Mouse (Mus musculus) forebrain, postnatal 0 days (tissue): ENCODE measurements around the gene Mamdc2. TPM values are rescaled to one million over a fixed set of nuclear protein-coding genes. Genes with fewer than 3 reads are reported as not detected.

Experiments
- ATAC-seq: fragments of 200-750 bp; cut with Nextera tagmentation; 2 replicates; pipeline ENCODE4 v1.8.0; 2017; ENCODE audit warnings: mild to moderate bottlenecking, moderate library complexity
- DNase-seq: peaks from one replicate; pipeline ENCODE4 v3.0.0-alpha.2; 2015
- H3K27ac ChIP-seq: fragments of 300-500 bp; sonication (generic); 2 replicates; pipeline ENCODE4 v1.5.1; 2014; ENCODE audit warnings: low read depth, mild to moderate bottlenecking, antibody characterized with exemption, low read length, moderate library complexity, mixed read lengths
- H3K27me3 ChIP-seq: fragments of 300-500 bp; sonication (generic); 2 replicates; pipeline ENCODE4 v1.6.1; 2014; ENCODE audit warnings: mild to moderate bottlenecking, low read length, mixed read lengths; ENCODE audit not compliant: insufficient read depth
- H3K36me3 ChIP-seq: fragments of 300-500 bp; sonication (generic); 2 replicates; pipeline ENCODE4 v1.6.1; 2014; ENCODE audit warnings: mild to moderate bottlenecking, moderate library complexity; ENCODE audit not compliant: insufficient read depth
- H3K4me1 ChIP-seq: fragments of 300-500 bp; sonication (generic); 2 replicates; pipeline ENCODE4 v1.6.1; 2014; ENCODE audit warnings: antibody characterized with exemption; ENCODE audit not compliant: insufficient read depth
- H3K4me2 ChIP-seq: fragments of 300-500 bp; sonication (generic); 2 replicates; pipeline ENCODE4 v1.6.1; 2014; ENCODE audit warnings: low read depth, mild to moderate bottlenecking, moderate library complexity
- H3K4me3 ChIP-seq: fragments of 300-500 bp; sonication (generic); 2 replicates; pipeline ENCODE4 v1.5.1; 2014; ENCODE audit warnings: low read depth, low read length, mixed read lengths
- H3K9ac ChIP-seq: fragments of 300-500 bp; sonication (generic); 2 replicates; pipeline ENCODE4 v1.6.1; 2014; ENCODE audit warnings: mild to moderate bottlenecking
- H3K9me3 ChIP-seq: fragments of 300-500 bp; sonication (generic); 2 replicates; pipeline ENCODE4 v1.6.1; 2016; ENCODE audit warnings: low read length
- CTCF ChIP-seq: sonication (generic); IDR thresholded peaks from 2 replicates; pipeline ENCODE4 v1.5.1; 2016; ENCODE audit warnings: antibody characterized with exemption, control low read depth, low read depth
- WGBS: fragments of 180-500 bp; shearing (Covaris S2); extraction: QIAGEN DNeasy Blood & Tissue Kit; methylation state at CpG from one replicate; pipeline ENCODE4 v1.1.7; 2014; 5-methylcytosine and 5-hydroxymethylcytosine counted together
- polyA plus RNA-seq: library from polyadenylated mRNA; unstranded; fragments of >200 nt; fragmentation: Nextera tagmentation; extraction: Ambion mirVana; gene quantifications from 2 replicates; pipeline ENCODE4 v1.2.1, GENCODE M21; 2015
- total RNA-seq: library from RNA; depleted of rRNA; stranded (reverse); fragments of >200 nt; gene quantifications from 2 replicates; pipeline ENCODE4 v1.2.3, GENCODE M21; 2014

The Mamdc2 gene
- total and polyA plus RNA-seq, 2 experiments from 2014 or later, result 2.7 to 4.2 TPM

DNA sequence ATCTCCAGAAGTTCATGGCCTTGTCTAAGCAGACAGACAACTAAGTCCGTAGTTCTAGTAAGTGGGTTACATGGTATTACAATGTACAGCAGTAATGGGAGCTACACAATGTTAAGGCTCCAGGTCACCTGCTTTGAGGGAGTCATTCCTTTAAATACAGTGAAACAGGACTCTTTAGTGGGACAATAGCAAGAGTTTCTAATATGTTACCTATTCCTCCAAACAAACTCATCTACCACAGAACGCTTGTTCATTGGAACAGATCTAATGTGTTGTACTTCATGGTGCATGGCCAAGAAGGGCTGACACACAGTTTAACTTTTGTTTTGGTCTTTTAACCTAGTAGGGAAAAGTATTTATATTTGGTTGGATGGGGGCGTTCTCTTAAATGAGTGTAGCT lies 105.5 kb downstream of the Mamdc2 start:
- no peak overlapping the region for H3K4me3 ChIP-seq
- no peaks in the 10 kb centered on the region for H3K9me3 ChIP-seq
- H3K27me3 ChIP-seq, result no peaks in the 10 kb centered on the region
- H3K4me1 ChIP-seq, result no peaks in the 10 kb centered on the region
- no peaks in the 10 kb centered on the region for H3K36me3 ChIP-seq
- no peak for TF ChIP-seq CTCF
- no peak overlapping the region for H3K4me2 ChIP-seq
- H3K27ac ChIP-seq, result no peak overlapping the region
- no peak for ATAC-seq
- DNase-seq, result no peak
- no peak overlapping the region for H3K9ac ChIP-seq
- 96% methylated on average over 3 of the region's 3 CpGs for WGBS

DNA sequence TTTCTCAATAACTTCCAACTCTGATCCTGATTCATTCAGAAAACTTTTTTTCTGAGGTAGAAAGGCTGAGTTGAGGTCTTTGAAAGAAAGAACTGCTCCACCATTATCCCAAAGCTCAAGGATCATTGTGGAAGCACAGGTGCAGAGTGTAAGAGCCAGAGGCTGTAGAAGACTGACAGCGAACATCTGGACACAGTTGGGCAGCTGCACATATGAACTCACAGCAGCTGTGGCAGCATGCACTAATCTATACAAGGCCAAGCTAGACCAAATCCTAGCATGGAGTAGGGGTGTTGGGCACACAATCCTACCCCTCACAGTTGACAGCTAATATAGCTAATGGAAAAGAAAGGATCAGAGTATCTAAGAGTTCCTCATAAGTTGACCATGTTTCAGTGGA lies 115.4 kb downstream of the Mamdc2 start:
- Histone ChIP-seq H3K4me1 (no peaks in the 10 kb centered on the region), H3K9ac (no peak overlapping the region), H3K4me2 (no peak overlapping the region), H3K9me3 (no peaks in the 10 kb centered on the region), H3K27ac (no peak overlapping the region), H3K36me3 (no peaks in the 10 kb centered on the region), H3K27me3 (no peaks in the 10 kb centered on the region), H3K4me3 (no peak overlapping the region)
- no peak for DNase-seq
- no peak for TF ChIP-seq CTCF
- WGBS, result 98% methylated on average over 1 of the region's 1 CpGs
- ATAC-seq, result no peak

DNA sequence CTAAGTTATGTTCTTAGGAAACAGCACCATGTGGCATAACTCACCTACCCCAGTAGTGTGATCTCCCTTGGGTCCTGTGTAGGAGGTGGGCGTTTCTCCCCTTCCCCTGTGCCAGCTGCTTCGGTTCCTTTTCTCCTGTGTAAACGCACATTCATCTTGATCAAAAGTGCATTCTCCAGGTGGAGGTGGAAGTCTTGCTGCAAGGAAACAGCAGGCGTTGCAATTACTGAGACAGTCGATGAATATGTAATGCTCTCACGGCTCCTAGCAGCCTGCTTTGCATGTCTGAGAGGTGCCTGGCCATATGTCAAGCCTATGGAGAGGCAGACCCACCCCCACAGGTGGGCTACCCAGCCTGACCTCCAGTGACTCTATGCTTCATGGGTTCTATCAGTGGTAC lies 117.4 kb downstream of the Mamdc2 start:
- Histone ChIP-seq H3K9ac (no peak overlapping the region), H3K4me2 (no peak overlapping the region), H3K4me1 (no peaks in the 10 kb centered on the region), H3K36me3 (no peaks in the 10 kb centered on the region), H3K27ac (no peak overlapping the region), H3K27me3 (no peaks in the 10 kb centered on the region), H3K9me3 (no peaks in the 10 kb centered on the region), H3K4me3 (no peak overlapping the region)
- DNase-seq, result no peak
- no peak for ATAC-seq
- no peak for TF ChIP-seq CTCF
- 38% methylated on average over 6 of the region's 6 CpGs for WGBS

DNA sequence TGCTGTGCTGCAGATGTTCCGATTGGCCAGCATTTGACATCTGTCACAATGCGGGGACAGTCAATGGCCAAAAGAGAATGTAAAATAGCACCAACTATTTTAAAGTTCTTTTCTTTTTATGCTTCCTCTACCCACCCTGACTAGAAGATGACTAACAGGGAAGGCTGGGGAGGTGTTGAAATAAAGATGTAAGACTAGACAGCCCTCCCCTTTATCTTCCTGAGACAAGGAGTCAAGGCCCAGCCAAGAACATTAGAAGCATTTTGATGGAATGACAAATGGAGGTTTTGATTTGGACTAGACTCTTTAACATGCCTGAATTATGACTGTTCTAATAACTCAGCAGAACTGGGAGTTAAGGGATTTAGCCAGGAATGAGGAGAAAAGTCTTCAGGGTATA lies 118.9 kb downstream of the Mamdc2 start:
- H3K4me3 ChIP-seq, result no peak overlapping the region
- no peak for TF ChIP-seq CTCF

DNA sequence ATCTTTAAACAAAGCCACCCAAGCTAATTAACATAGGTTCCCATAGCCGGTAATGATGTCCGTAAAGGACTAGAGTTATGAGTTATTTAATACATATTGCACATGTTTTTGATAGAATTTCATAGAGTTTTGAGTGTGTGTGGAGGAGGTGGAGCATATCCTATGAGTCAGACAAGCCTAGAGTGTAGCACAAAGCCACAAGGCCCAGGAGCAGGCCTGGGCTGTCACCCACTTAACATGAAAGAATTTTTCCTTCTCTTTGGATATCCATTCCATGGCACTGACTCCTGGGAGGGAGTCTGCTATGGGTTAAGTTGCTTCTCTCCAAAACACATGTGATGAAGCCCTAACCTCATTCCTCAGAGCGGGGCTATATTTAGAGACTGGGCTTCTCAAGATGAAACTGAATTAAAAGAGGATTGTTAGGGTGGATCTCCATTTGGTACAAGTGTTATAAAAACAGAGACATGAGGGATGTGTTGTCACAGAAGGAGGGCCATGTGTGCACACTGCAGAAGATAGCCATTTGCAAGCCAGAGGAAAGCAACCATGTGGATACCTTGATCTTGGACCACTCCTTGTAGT lies 121.1 kb downstream of the Mamdc2 start:
- ATAC-seq (no peak), DNase-seq (no peak)
- Histone ChIP-seq H3K36me3 (no peaks in the 10 kb centered on the region), H3K9me3 (no peaks in the 10 kb centered on the region), H3K27me3 (no peaks in the 10 kb centered on the region), H3K27ac (no peak overlapping the region), H3K9ac (no peak overlapping the region), H3K4me3 (no peak overlapping the region), H3K4me2 (no peak overlapping the region), H3K4me1 (no peaks in the 10 kb centered on the region)
- TF ChIP-seq CTCF, result no peak
- WGBS, result 90% methylated on average over 3 of the region's 3 CpGs

More for the DNA sequence above, 118.9 kb downstream of the Mamdc2 start:
- ATAC-seq, result no peak
- Histone ChIP-seq H3K9ac (no peak overlapping the region), H3K9me3 (no peaks in the 10 kb centered on the region), H3K27ac (no peak overlapping the region), H3K4me2 (no peak overlapping the region), H3K4me1 (no peaks in the 10 kb centered on the region), H3K36me3 (no peaks in the 10 kb centered on the region), H3K27me3 (no peaks in the 10 kb centered on the region)
- 96% methylated on average over 2 of the region's 2 CpGs for WGBS
- DNase-seq, result no peak

DNA sequence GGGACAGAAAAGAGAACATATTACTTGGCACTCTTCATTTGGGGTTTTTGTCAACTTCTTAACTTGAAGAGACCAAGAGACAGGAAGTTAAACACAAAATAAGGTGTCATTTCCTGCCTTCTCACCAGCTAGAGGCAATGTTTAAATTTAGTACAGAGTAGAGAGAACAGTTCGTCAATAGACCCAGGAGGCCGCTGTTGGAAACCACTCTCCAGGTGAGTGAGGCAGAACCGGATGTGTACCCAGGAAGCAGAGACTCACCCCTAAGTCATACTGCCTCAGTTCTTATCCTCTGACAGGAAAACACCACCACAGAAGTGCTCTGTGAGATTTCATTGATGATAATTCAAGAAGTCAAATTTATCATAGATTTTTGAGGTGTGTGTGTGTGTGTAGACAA lies 125.1 kb downstream of the Mamdc2 start:
- no peak for DNase-seq
- H3K9me3 ChIP-seq, result no peaks in the 10 kb centered on the region
- no peaks in the 10 kb centered on the region for H3K4me1 ChIP-seq
- no peak for TF ChIP-seq CTCF
- H3K4me3 ChIP-seq, result no peak overlapping the region
- WGBS, result 95% methylated on average over 3 of the region's 3 CpGs
- H3K27ac ChIP-seq, result no peak overlapping the region
- ATAC-seq, result no peak
- no peak overlapping the region for H3K9ac ChIP-seq
- H3K36me3 ChIP-seq, result no peaks in the 10 kb centered on the region
- no peaks in the 10 kb centered on the region for H3K27me3 ChIP-seq
- H3K4me2 ChIP-seq, result no peak overlapping the region

DNA sequence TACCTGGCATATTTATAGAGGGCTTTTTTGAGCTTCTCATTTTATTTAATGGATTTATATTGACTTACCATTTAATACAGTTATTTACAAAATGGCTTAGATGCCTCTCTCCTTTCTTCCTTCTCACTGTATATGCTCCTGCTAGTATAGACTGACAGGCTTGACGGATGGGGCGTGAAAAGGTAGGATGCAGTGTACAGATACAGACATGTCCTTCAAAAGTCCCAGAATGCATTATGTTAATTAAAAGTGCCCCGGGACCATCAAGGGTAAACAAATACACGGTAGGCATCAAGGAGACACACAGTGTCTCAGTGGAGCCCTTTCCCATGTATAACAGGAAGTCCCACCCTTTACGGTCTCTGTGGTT lies 130.3 kb downstream of the Mamdc2 start:
- no peaks in the 10 kb centered on the region for H3K4me1 ChIP-seq
- H3K9ac ChIP-seq, result no peak overlapping the region
- H3K4me3 ChIP-seq, result no peak overlapping the region
- 85% methylated on average over 5 of the region's 5 CpGs for WGBS
- no peaks in the 10 kb centered on the region for H3K27me3 ChIP-seq
- ATAC-seq, result no peak
- H3K36me3 ChIP-seq, result no peaks in the 10 kb centered on the region
- no peak overlapping the region for H3K27ac ChIP-seq
- H3K4me2 ChIP-seq, result no peak overlapping the region
- TF ChIP-seq CTCF, result no peak
- H3K9me3 ChIP-seq, result no peaks in the 10 kb centered on the region
- DNase-seq, result no peak
